Mouse (Mus musculus): ENCODE results near the gene Cdh5.
A peak's percentile ranks its signal among the peaks of the same experiment; 100 is the strongest.

Gene Cdh5

DNA sequence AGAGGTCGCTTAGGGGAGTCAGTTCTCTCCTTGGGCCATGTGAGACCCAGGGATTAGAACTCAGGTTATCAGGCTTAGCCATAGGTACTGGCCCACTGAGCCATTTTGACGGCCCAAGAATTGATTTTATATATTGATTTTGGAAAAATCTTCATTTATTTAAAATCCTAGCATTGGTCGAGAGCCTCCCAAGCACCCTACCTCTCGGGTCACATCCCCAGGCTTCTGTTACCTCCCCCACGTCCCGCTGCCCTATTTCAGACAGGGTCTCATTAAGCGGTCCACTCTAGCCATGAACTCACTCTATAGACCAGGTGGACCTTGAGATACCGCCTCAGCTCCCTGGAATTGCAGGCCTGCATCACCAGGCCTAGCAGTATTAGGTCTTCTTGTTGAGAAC, 33.1 kb downstream of the Cdh5 start:
- DNase-seq (ENCODE audit: low spot score in 2 of 2), result no peak

DNA sequence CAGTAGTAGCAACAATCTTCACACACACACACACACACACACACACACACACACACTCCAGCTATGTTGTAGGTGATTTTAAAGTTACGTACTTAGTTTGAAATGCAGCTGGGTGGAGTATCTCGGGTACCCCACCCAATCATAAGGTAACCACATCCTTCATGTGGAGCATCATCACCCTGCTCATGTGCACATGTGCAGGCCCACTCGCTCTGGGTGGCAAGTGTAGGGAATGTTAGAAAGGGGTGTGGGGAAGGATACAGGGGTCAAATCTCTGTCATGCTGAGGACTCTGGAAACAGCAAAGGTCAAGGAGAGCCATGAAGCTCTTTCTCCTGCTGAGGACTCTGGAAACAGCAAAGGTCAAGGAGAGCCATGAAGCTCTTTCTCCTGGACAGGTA, 34.9 kb downstream of the Cdh5 start:
- no peak for DNase-seq (ENCODE audit: low spot score in 2 of 2)

DNA sequence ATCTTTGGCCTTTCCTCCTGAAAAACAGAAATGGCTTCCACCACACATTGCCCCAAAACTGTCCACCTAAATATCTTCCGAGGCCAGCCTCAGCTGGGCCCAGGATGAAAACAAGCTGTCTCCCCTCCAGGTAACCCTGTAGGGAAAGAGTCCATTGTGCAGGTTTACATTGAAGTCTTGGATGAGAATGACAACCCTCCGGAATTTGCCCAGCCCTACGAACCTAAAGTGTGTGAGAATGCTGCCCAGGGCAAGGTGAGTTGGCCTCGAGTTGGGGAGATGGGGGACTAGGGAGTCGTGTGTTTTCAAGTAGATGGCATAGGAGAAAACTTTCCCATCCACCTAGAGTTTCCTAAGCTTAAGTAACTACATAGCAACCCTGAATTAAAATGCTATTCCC, 36.2 kb downstream of the Cdh5 start:
- DNase-seq (ENCODE audit: low spot score in 2 of 2), result no peak

DNA sequence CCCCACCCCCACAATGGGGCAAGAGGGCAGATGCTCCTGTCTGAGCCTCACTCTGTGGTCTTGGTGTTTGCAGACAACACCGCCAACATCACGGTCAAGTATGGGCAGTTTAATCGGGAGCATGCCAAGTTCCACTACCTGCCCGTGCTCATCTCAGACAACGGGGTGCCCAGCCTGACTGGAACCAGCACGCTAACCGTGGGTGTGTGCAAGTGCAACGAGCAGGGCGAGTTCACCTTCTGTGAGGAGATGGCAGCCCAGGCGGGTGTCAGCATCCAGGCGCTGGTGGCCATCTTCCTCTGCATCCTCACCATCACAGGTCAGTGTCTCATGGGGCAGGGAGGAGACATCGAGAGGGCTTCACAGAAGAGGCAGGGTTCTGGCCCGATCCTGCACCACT, 39.2 kb downstream of the Cdh5 start:
- DNase-seq (ENCODE audit: low spot score in 2 of 2), result no peak

DNA sequence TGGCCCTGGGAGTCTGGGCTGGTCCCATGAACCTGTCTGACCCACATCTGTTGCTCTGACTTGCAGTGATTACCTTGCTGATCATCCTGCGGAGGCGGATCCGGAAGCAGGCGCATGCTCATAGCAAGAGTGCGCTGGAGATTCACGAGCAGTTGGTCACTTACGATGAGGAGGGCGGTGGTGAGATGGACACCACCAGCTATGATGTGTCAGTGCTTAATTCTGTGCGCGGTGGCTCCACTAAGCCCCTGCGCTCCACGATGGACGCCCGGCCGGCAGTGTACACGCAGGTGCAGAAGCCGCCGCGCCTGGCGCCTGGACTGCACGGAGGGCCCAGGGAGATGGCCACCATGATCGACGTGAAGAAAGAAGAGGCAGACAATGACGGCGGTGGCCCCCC, 41.0 kb downstream of the Cdh5 start:
- no peak for DNase-seq (ENCODE audit: low spot score in 2 of 2)

DNA sequence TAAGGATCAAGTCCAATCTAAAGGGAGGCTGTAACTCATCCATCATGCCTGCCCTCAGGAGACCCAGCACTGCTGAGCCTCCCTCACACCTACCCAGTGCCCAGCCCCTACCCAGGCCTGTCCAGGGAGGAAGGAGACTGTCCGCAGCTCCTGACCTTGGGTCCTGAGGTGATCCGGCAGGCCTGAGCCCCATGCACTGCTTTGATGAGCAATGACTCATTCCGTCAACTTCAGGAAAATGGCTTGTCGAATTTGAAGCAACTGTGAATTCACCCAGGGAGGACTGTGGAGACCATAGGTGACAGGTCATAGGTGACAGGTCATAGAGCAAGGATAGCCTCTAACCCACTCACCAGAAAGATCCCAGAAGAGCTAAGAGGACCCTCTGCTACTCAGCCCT, 42.0 kb downstream of the Cdh5 start:
- no peak for DNase-seq (ENCODE audit: low spot score in 2 of 2)

DNA sequence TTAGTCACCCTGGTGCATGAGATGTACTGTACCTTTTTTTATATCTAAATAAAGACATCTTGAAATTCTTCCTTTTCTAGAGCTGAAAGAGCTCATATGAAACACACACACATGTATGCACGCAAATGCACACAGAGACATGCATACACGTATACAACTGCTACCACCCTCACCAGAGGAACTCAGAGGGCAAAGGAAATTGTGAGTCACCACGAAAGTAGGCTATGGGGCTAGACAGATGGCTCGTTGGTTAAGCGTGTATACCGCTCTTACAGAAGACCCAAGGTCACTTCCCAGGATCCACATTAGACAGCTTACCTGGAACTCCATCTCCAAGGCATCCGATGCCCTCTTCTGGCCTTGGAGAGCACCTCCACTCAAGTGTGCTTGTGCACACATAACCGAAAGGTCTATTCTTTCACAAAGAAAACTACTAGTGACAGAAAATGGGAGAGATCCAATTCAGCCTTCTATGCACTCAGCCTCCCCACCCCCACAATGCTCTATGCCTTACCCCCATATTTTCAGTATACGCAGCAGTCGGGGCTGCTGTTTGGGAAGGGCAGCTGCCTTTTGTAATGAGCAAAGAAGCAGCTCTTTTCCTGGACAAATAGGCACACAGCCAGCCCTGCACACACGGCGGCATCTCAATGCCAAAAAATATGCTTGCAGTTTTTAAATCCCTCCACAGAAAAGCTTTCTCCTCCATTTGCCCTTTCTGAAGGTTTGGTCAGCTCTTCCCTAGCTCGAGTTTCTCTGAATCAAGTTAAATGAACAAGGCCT, 43.2 kb downstream of the Cdh5 start:
- DNase-seq (ENCODE audit: low spot score in 2 of 2), result no peak

DNA sequence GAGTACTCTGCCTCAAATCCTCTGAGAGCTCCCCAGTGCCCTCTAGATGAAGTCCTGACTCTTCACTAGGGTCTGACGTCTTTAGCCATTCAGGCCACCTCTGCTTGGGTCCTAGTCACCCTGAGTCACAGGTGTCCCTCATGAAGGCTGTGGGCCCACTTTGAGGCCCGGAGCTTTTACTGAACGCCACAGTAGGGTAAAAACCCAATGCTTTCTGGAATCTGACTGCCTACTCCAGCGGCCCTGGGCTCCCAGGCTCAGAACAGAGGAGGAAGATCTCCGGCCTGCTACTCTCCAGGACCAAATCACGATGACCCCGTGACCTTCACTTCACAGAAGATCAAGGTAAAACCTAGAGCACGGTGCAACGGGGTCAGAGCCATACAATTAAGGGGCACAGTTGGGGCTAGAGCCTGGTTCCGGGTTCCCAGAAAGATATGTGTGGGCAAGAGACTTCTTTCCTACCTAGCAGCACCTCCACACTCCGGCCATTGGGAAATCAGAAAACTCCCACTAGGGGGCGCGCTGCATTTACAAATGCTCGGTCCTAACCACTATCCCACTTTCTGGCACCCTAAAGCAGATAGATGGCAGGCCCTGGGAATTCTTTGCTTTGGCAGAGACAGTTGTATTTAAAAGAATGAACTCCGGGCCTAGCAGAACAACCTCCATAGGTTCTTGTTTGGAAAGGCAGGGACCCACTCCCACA, 44.7 kb downstream of the Cdh5 start:
- DNase-seq (ENCODE audit: low spot score in 2 of 2), result peak; percentile 60 to 71

DNA sequence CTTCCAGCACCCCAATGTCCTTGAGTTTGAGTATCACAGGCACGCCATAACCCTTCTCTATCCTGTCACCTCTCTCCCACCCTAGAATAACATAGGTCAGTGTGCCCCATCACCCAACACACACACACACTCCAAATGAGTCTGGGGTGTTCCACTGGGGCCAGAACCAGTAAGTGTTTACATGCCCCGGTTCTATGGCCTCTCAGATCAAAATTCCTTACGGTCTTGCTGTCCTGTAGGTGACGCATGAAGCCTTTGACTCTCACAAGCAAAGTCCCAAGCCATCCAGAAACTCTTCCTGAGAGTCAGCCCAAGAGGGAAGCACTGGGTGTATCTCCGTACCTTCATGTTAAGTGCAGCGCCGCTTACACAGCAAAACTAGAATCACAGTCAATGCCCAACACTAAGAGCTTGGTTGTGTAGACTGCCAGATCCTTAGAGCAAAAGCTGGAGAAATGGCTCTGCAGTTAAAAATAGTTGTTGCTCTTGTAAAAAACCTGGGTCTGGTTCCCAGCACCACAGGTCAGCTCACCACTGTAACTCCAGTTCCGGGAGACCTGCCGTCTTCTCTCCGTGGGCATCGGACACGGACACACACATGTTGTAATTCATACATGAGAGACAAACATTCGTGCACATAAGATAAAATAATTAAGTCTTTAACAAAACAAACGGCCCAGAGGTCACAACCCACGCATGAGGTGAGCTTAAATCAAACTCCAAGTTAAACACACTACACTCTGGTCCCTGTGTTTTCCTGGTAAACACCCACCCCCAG, 45.5 kb downstream of the Cdh5 start:
- DNase-seq (ENCODE audit: low spot score in 2 of 2), result no peak

DNA sequence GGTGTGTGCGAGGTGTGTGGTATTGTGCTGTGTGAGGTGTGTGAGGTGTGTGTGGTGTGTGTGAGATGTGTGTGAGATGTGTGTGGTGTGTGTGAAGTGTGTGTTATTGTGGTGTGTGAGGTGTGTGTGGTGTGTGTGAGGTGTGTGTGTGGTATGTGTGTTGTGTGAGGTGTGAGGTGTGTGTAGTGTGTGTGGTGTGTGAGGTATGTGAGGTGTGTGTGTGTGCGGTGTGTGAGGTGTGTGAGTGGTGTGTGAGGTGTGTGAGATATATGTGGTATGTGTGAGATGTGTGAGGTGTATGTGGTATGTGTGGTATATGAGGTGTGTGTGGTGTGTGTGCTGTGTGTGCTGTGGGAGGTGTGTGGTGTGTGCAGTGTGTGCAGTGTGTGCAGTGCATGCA, 46.5 kb downstream of the Cdh5 start:
- no peak for DNase-seq (ENCODE audit: low spot score in 2 of 2)

DNA sequence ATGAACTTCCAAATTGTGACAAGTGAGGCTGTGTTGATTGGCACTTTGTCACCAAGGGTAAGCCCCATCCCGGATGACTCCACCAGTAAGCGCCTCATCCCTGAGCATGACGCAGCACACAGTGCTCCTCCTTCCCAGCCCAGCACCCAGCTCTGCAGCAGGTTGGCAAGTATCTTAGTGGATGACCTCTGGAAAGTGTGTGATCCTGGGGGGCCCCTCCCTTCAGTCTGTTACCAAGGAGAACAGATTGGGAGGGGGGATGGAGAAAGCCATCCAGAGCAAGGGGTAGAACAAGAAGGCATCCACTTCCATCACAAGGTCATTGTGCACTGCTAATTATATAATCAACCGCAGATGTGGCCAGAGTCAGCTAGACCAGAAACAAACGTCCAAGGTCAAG, 59.3 kb downstream of the Cdh5 start:
- DNase-seq (ENCODE audit: low spot score in 2 of 2), result no peak

DNA sequence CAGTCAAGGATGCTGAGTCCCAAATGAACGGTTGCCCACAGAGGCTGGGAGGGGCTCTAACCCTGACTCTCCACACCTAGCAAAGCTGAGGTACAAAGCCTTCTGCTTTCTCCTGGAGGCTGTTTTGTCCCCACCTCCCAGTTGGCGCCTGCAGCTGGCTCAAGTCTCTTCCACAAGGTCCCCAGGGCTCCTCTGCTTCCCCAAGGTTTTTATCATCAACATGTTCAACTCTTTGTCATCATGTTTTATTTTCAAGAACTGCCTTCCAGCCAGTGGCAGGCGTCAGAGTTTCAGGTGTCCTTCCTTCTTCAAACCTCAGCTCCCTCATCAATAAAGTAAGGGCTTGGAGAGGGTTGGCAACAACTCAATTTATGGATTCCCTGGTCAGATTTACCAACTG, 68.0 kb downstream of the Cdh5 start:
- DNase-seq (ENCODE audit: low spot score in 2 of 2), result no peak

DNA sequence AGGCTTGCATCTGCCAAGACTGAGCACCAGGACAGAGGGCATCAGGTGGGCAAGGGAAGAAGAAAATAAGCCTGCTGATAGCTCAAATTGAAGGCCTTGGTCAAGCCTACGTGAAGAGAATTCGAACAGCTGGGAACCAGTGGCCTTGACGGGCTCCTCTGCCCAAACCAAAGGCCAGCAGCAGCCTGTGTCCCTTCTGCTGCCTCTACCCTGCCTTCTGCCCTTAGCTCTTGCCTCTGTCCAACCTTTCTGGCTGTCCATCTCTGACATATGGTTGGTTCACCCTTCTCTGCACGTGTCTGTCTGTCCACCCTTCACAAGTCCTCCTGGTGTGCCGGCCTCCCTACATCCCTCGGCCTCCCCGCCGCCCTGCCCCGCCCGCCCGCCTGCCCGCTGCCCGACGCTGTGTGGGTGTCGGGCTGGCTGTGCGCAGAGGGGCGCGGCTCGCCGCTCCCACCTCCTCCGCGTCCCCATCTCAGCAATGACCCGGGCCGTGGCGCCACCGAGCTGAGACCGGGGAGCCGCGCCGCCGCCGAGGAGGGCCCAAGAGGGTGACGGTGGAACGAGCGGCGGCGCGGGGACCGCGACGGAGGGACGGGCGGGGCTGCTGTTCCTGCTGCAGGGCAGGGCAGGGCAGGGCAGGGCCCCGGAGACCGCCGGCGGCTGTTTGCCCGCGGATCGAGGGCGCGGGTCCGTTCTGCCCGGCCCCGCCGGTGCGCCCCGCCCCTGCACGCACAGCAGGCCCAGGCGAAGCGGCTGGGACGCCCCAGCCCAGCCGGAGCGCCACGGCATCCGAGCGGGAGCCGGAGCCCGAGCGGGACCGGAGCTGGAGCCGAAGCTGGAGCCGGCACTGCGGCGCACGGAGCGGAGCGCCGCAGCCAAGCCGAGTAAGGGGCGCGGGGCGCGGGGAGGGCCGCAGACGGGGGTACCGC, 69.0 kb downstream of the Cdh5 start, which contains the start of gene Bean1:
TSS of gene Bean1 (plus strand) at position 325 of the 932 bp plus-strand sequence.
- no peak for DNase-seq (ENCODE audit: low spot score in 2 of 2)

DNA sequence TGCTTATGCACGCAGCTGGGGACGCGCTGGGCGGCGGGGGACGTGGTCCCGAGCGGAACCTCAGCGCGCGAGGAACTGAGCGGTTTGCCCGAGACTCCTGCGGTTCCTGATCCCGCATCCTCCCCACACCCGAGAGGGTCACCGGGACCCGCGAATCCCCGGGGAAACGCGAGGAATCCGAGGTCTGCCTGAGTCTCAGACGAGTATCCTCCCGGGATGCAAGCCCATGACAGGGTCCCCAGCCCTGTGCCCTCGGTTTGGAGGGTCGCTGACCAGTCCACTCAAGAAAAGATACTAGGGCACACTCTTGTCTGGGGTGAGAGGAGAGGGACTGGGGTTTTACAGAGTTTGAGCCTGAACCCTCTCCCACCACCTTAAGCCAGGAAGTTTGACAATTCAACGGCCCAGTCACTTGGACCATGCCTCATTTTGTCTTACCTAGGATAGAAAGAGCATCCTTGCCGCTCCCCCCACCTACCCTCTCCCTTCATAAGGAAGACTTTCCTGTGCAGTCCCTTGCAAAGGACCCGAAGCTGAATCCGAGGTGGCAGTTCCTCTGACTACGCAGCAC, 69.7 kb downstream of the Cdh5 start:
- DNase-seq (ENCODE audit: low spot score in 2 of 2), result no peak

DNA sequence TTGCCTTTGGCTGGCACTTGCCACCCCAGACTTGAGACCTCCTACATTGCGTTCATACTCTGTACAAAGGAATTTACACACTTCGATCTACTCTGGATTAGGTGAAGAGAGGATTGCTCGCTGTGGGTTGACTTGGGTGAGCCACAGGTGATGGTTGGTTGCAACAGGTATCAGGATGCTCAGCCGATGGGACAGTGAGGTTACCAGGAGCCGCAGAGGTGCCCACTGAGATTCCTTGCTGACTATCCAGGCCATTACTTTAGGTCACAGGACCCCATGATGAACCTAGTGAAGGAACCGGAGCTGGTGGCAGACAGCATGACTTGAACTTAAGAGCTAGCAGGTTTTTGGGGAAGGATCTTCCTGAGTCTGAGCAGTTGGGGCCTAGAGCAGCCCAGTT, 71.0 kb downstream of the Cdh5 start:
- no peak for DNase-seq (ENCODE audit: low spot score in 2 of 2)

DNA sequence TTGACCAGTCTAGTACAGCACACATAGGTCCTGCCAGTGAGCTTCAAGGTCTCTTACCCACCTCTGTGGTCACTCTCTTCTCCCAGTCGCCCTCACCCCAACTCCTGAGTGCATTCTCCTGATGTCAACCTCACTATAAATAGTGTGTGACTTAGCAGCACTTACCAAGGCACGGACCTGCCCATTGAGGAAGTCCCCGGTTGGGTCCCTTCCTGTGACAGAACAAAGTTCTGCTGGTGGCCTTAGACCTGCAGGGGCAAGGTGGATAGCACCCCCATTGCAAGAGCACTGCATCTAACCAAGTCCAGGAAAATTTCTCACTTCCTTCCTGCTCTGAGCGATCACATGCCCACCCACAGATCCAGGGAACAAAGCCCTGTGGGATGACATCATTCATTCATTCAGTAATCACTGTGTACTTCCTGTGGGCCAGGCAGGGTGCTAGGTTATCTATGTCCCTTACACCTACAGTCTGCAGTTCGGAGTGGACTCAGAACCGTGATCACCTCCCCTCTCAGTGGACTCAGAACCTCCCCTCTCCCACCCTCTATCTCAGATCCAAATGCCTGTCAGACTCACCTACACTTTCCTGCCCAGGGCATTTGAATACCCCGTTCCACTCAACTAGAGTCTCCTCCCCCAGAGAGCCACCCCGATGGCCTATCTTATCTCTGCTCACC, 74.6 kb downstream of the Cdh5 start:
- no peak for DNase-seq (ENCODE audit: low spot score in 2 of 2)

DNA sequence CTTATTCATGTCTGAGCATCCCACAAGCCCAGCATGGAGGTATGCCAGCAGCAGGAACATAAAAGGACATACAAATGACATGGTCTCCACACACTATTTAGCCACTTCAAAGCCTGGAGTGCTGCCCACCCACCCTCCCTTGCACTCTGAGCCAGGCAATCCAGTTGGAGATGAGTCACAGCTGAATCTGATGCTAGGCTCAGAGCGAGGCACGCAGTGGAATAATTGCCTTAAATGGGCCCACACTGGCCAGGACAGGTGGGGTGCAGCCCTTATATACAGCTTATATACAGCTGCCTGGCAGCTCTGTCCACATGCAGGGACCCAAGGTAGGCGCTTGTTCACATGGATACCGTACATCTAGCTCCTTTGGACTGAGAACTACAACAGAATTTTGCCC, 75.6 kb downstream of the Cdh5 start:
- DNase-seq (ENCODE audit: low spot score in 2 of 2), result no peak

DNA sequence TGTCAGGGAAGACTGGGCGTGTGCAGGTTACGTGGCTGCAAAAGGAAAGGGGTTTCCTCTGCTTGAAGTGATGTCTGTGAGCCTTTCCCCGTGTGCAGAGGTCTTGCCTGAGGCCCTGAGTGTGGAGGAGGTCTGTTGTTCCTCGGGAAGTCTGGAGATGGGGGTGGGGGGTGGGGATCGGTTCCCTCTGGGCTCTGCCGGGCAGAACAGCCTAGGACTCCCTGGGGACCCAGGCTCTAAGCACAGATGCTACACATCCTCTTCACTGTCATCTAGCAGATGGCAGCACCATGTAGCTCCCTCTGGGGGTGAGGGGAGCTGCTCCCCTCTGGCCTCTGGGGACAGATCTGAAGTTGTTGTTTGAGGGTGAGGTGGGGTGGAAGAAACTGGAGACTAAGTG, 83.5 kb downstream of the Cdh5 start:
- DNase-seq (ENCODE audit: low spot score in 2 of 2), result no peak

DNA sequence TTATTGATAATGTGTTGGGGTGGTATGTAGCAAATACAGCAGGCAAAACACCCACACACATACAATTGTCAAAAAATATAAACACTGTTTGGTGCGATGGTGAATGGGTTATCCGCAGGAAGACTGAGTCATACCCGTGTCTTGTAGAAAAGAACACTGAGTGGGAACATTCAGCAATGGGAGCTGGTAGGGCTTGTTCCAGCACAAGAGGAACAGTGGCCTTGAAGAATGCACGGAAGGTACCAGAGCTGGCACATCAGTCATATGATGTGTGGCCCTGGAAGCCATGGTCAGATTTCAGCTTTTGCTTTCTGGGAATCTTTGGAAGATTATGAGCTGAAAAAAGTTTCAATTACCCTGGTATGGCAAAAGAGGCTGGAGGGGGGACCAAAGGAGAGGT, 85.4 kb downstream of the Cdh5 start:
- no peak for DNase-seq (ENCODE audit: low spot score in 2 of 2)

DNA sequence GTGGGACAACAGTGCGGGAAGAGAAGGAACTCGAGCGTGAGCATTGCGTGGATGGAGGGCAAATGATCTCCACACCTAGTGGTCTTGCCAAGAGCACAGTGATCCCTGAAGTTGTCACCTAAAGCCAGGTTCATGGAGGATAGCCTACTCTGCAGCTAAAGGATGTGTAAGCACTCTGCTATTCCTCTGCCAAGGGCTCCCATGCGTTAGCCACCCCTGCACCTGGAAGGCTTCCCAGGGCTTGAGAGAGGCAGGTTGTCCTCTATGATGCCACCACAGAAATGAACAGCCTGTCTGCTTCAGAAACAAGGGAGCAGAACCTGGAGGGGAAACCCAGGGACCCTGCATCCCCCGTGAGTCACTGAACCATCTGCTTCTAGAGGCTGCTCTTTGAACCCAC, 86.2 kb downstream of the Cdh5 start:
- DNase-seq (ENCODE audit: low spot score in 2 of 2), result no peak

DNA sequence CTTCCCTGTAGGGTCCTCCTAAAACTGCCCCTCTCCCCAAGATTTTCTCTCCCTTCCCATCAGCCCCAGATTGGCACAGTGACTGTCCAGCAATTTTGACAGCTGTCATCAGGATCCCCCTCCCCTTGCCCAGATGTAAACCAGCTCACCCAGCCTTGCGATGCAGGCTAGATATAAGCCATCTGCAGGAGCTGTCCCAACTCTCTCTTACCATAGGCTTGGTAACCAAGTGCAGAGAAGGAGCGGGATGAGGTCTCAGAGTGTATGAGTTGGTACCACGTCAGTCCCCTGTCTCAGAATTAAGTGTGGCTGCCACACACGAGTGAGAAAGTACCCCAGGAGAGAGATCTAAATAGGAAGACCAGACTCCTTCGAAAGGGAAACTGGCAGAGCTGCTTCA, 87.0 kb downstream of the Cdh5 start:
- DNase-seq (ENCODE audit: low spot score in 2 of 2), result no peak

All from spleen, postnatal 14 days (tissue).